Mouse (Mus musculus) intestine, postnatal 0 days (tissue): Measurements from ENCODE around the gene Adamtsl3. TPM values are rescaled to one million over a fixed set of nuclear protein-coding genes. Genes with fewer than 3 reads are reported as not detected.

Experiments
- ATAC-seq: fragments of 200-750 bp; cut with Nextera tagmentation; 2 replicates; pipeline ENCODE4 v1.8.0; 2017; ENCODE audit warnings: mild to moderate bottlenecking, moderate TSS enrichment, moderate library complexity
- H3K27ac ChIP-seq: fragments of 300-500 bp; sonication (generic); 2 replicates; pipeline ENCODE4 v1.5.1; 2014; ENCODE audit warnings: mild to moderate bottlenecking, low read depth, low read length, moderate library complexity
- H3K27me3 ChIP-seq: fragments of 300-500 bp; sonication (generic); replicated peaks from 2 replicates; pipeline ENCODE4 v1.6.1; 2014; ENCODE audit warnings: low read length, mixed read lengths; ENCODE audit not compliant: control insufficient read depth, insufficient read depth
- H3K36me3 ChIP-seq: fragments of 300-500 bp; sonication (generic); 2 replicates; pipeline ENCODE4 v1.6.1; 2014; ENCODE audit warnings: mild to moderate bottlenecking, moderate library complexity; ENCODE audit not compliant: control insufficient read depth, insufficient read depth
- H3K4me1 ChIP-seq: fragments of 300-500 bp; sonication (generic); replicated peaks from 2 replicates; pipeline ENCODE4 v1.6.1; 2014; ENCODE audit warnings: antibody characterized with exemption, low read length, mixed read lengths; ENCODE audit not compliant: control insufficient read depth, insufficient read depth
- H3K4me2 ChIP-seq: fragments of 300-500 bp; sonication (generic); replicated peaks from 2 replicates; pipeline ENCODE4 v1.6.1; 2014; ENCODE audit warnings: low read depth, mild to moderate bottlenecking, moderate library complexity
- H3K4me3 ChIP-seq: fragments of 300-500 bp; sonication (generic); 2 replicates; pipeline ENCODE4 v1.5.1; 2014; ENCODE audit warnings: low read depth, low read length
- H3K9ac ChIP-seq: fragments of 300-500 bp; sonication (generic); 2 replicates; pipeline ENCODE4 v1.6.1; 2014; ENCODE audit warnings: mild to moderate bottlenecking, low read depth, low read length
- H3K9me3 ChIP-seq: fragments of 300-500 bp; sonication (generic); 2 replicates; pipeline ENCODE4 v1.6.1; 2016; ENCODE audit warnings: mixed run types; ENCODE audit not compliant: control insufficient read depth
- CTCF ChIP-seq: sonication (generic); IDR thresholded peaks from 2 replicates; pipeline ENCODE4 v1.5.1; 2016; ENCODE audit warnings: low read depth, mild to moderate bottlenecking, control low read depth, antibody characterized with exemption, moderate library complexity
- WGBS: fragments of 180-500 bp; shearing (Covaris S2); extraction: QIAGEN DNeasy Blood & Tissue Kit; methylation state at CpG from one replicate; pipeline ENCODE4 v1.1.7; 2014; 5-methylcytosine and 5-hydroxymethylcytosine counted together
- polyA plus RNA-seq: library from polyadenylated mRNA; unstranded; fragments of >200 nt; fragmentation: Nextera tagmentation; extraction: Ambion mirVana; gene quantifications from 2 replicates; pipeline ENCODE4 v1.2.1, GENCODE M21; 2015

Gene Adamtsl3
- polyA plus RNA-seq, 1 experiment from 2014 or later = 0.96 TPM

- 69% methylated on average over 3 of the region's 3 CpGs for WGBS
- Histone ChIP-seq H3K36me3 (no peaks in the 10 kb centered on the region), H3K4me2 (no peak overlapping the region), H3K27me3 (no peaks in the 10 kb centered on the region), H3K27ac (no peak overlapping the region), H3K4me1 (no peaks in the 10 kb centered on the region), H3K9ac (no peak overlapping the region), H3K4me3 (no peak overlapping the region), H3K9me3 (no peaks in the 10 kb centered on the region)
- no peak for ATAC-seq
- TF ChIP-seq CTCF = no peak
Observed at GRCm38 (mm10) chr7:82350421-82350820, 14.9 kb downstream of the Adamtsl3 start.

GRCm38 (mm10) chr7:82359146-82359545 lies 23.7 kb downstream of the Adamtsl3 start:
- H3K27me3 ChIP-seq = no peaks in the 10 kb centered on the region
- H3K9ac ChIP-seq = no peak overlapping the region
- H3K27ac ChIP-seq = no peak overlapping the region
- TF ChIP-seq CTCF = no peak
- H3K36me3 ChIP-seq = no peaks in the 10 kb centered on the region
- no peak overlapping the region for H3K4me2 ChIP-seq
- WGBS = 69% methylated on average over 5 of the region's 5 CpGs
- H3K4me3 ChIP-seq = no peak overlapping the region
- H3K9me3 ChIP-seq = no peaks in the 10 kb centered on the region
- ATAC-seq = no peak
- H3K4me1 ChIP-seq = no peaks in the 10 kb centered on the region

- no peaks in the 10 kb centered on the region for H3K36me3 ChIP-seq
- H3K27ac ChIP-seq = no peak overlapping the region
- H3K9ac ChIP-seq = no peak overlapping the region
- H3K4me1 ChIP-seq = no peaks in the 10 kb centered on the region
- WGBS = 65% methylated on average over 5 of the region's 5 CpGs
- no peak overlapping the region for H3K4me3 ChIP-seq
- H3K27me3 ChIP-seq = no peaks in the 10 kb centered on the region
- TF ChIP-seq CTCF = no peak
- ATAC-seq = no peak
- no peaks in the 10 kb centered on the region for H3K9me3 ChIP-seq
- no peak overlapping the region for H3K4me2 ChIP-seq
Observed at GRCm38 (mm10) chr7:82359674-82360073, 24.2 kb downstream of the Adamtsl3 start.

GRCm38 (mm10) chr7:82360186-82360585 lies 24.7 kb downstream of the Adamtsl3 start:
- TF ChIP-seq CTCF = no peak
- H3K9me3 ChIP-seq = no peaks in the 10 kb centered on the region
- no peak overlapping the region for H3K9ac ChIP-seq
- H3K4me2 ChIP-seq = no peak overlapping the region
- H3K27me3 ChIP-seq = no peaks in the 10 kb centered on the region
- H3K4me3 ChIP-seq = no peak overlapping the region
- ATAC-seq = no peak
- WGBS = 84% methylated on average over 4 of the region's 4 CpGs
- no peaks in the 10 kb centered on the region for H3K36me3 ChIP-seq
- H3K27ac ChIP-seq = no peak overlapping the region
- no peaks in the 10 kb centered on the region for H3K4me1 ChIP-seq

GRCm38 (mm10) chr7:82361127-82361526 lies 25.6 kb downstream of the Adamtsl3 start:
- H3K36me3 ChIP-seq = no peaks in the 10 kb centered on the region
- H3K27ac ChIP-seq = no peak overlapping the region
- no peaks in the 10 kb centered on the region for H3K4me1 ChIP-seq
- no peak overlapping the region for H3K4me2 ChIP-seq
- no peak for ATAC-seq
- H3K9ac ChIP-seq = no peak overlapping the region
- WGBS = 81% methylated on average over 5 of the region's 5 CpGs
- no peak overlapping the region for H3K4me3 ChIP-seq
- no peaks in the 10 kb centered on the region for H3K9me3 ChIP-seq
- no peaks in the 10 kb centered on the region for H3K27me3 ChIP-seq
- no peak for TF ChIP-seq CTCF

- 85% methylated on average over 3 of the region's 3 CpGs for WGBS
- Histone ChIP-seq H3K9ac (no peak overlapping the region), H3K4me3 (no peak overlapping the region), H3K4me1 (no peaks in the 10 kb centered on the region), H3K27me3 (no peaks in the 10 kb centered on the region), H3K4me2 (no peak overlapping the region), H3K9me3 (no peaks in the 10 kb centered on the region), H3K36me3 (no peaks in the 10 kb centered on the region), H3K27ac (no peak overlapping the region)
- no peak for ATAC-seq
- TF ChIP-seq CTCF = no peak
Observed at GRCm38 (mm10) chr7:82364567-82364966, 29.1 kb downstream of the Adamtsl3 start.

GRCm38 (mm10) chr7:82366056-82366455 lies 30.6 kb downstream of the Adamtsl3 start:
- H3K4me2 ChIP-seq = no peak overlapping the region
- H3K4me1 ChIP-seq = no peaks in the 10 kb centered on the region
- 54% methylated on average over 4 of the region's 4 CpGs for WGBS
- ATAC-seq = no peak
- TF ChIP-seq CTCF = no peak
- no peak overlapping the region for H3K9ac ChIP-seq
- no peaks in the 10 kb centered on the region for H3K9me3 ChIP-seq
- H3K36me3 ChIP-seq = no peaks in the 10 kb centered on the region
- H3K4me3 ChIP-seq = no peak overlapping the region
- no peaks in the 10 kb centered on the region for H3K27me3 ChIP-seq
- H3K27ac ChIP-seq = no peak overlapping the region
